Mouse (Mus musculus) testis, adult 2 months (tissue): Measurements from ENCODE around the gene Runx2. TPM values are rescaled to one million over a fixed set of nuclear protein-coding genes. Genes with fewer than 3 reads are reported as not detected.

Experiments
- H3K27ac ChIP-seq: fragments of 200-500 bp; 2 replicates; pipeline ENCODE4 v1.5.1; 2012; ENCODE audit warnings: low read depth, low read length; ENCODE audit not compliant: control insufficient read depth, insufficient read depth
- H3K27me3 ChIP-seq: fragments of 200-500 bp; 2 replicates; pipeline ENCODE4 v1.6.1; 2012; ENCODE audit warnings: mild to moderate bottlenecking, low read length, moderate library complexity; ENCODE audit not compliant: control insufficient read depth, insufficient read depth
- H3K36me3 ChIP-seq: fragments of 200-500 bp; 2 replicates; pipeline ENCODE4 v1.6.1; 2012; ENCODE audit warnings: mild to moderate bottlenecking, low read length; ENCODE audit not compliant: control insufficient read depth, insufficient read depth
- H3K4me1 ChIP-seq: fragments of 200-500 bp; 2 replicates; pipeline ENCODE4 v1.6.1; 2012; ENCODE audit warnings: low read length; ENCODE audit not compliant: control insufficient read depth, insufficient read depth
- H3K4me3 ChIP-seq: fragments of 200-500 bp; 2 replicates; pipeline ENCODE4 v1.5.1; 2012; ENCODE audit warnings: low read depth, mild to moderate bottlenecking, low read length, moderate library complexity, mixed read lengths; ENCODE audit not compliant: control insufficient read depth
- CTCF ChIP-seq: fragments of 200-500 bp; IDR thresholded peaks from 2 replicates; pipeline ENCODE4 v1.5.1; 2012; ENCODE audit warnings: low read depth, mild to moderate bottlenecking, inconsistent platforms, low read length, moderate library complexity; ENCODE audit not compliant: control insufficient read depth, insufficient read depth, insufficient replicate concordance
- POLR2A ChIP-seq: fragments of 200-500 bp; IDR thresholded peaks from 2 replicates; pipeline ENCODE4 v1.6.1; 2012; ENCODE audit warnings: low read depth, mild to moderate bottlenecking, inconsistent platforms, low read length, moderate library complexity; ENCODE audit not compliant: control insufficient read depth
- polyA plus RNA-seq: library from polyadenylated mRNA; depleted of rRNA; stranded (reverse); fragments of >200 nt; gene quantifications from 2 replicates; pipeline ENCODE4 v1.2.3, GENCODE M21; 2012

The Runx2 gene
- polyA plus RNA-seq, 1 experiment = 10.4 TPM

- Histone ChIP-seq H3K27ac (no peak overlapping the region), H3K4me3 (no peak overlapping the region), H3K27me3 (no peaks in the 10 kb centered on the region), H3K4me1 (no peaks in the 10 kb centered on the region), H3K36me3 (no peaks in the 10 kb centered on the region)
- TF ChIP-seq POLR2A (no peak), CTCF (no peak)
Observed at GRCm38 (mm10) chr17:44479918-44480317, 334.7 kb downstream of the Runx2 start.

- H3K4me3 ChIP-seq = no peak overlapping the region
- H3K27me3 ChIP-seq = no peaks in the 10 kb centered on the region
- TF ChIP-seq CTCF (no peak), POLR2A (no peak)
- no peak overlapping the region for H3K27ac ChIP-seq
- no peaks in the 10 kb centered on the region for H3K36me3 ChIP-seq
- H3K4me1 ChIP-seq = no peaks in the 10 kb centered on the region
Observed at GRCm38 (mm10) chr17:44479491-44479890, 335.1 kb downstream of the Runx2 start.

GRCm38 (mm10) chr17:44475910-44476309 lies 338.7 kb downstream of the Runx2 start:
- Histone ChIP-seq H3K27me3 (no peaks in the 10 kb centered on the region), H3K27ac (no peak overlapping the region), H3K36me3 (no peaks in the 10 kb centered on the region), H3K4me1 (no peaks in the 10 kb centered on the region; the same call in 1 of the 2 replicates), H3K4me3 (no peak overlapping the region)
- TF ChIP-seq POLR2A (no peak), CTCF (no peak)

- Histone ChIP-seq H3K4me1 (no peaks in the 10 kb centered on the region; the same call in 1 of the 2 replicates), H3K27ac (no peak overlapping the region), H3K27me3 (no peaks in the 10 kb centered on the region), H3K4me3 (no peak overlapping the region), H3K36me3 (no peaks in the 10 kb centered on the region)
- no peak for TF ChIP-seq POLR2A
- no peak for TF ChIP-seq CTCF
Observed at GRCm38 (mm10) chr17:44474280-44474679, 340.3 kb downstream of the Runx2 start.

GRCm38 (mm10) chr17:44472695-44473094 lies 341.9 kb downstream of the Runx2 start:
- no peaks in the 10 kb centered on the region for H3K36me3 ChIP-seq
- H3K27me3 ChIP-seq = no peaks in the 10 kb centered on the region
- no peak overlapping the region for H3K27ac ChIP-seq
- no peak overlapping the region; the same call in 1 of the 2 replicates for H3K4me3 ChIP-seq
- TF ChIP-seq CTCF = no peak
- TF ChIP-seq POLR2A = no peak
- H3K4me1 ChIP-seq = no peaks in the 10 kb centered on the region; the same call in 1 of the 2 replicates

- Histone ChIP-seq H3K36me3 (no peaks in the 10 kb centered on the region), H3K4me1 (no peaks in the 10 kb centered on the region), H3K27me3 (no peaks in the 10 kb centered on the region), H3K27ac (no peak overlapping the region), H3K4me3 (no peak overlapping the region)
- TF ChIP-seq POLR2A (no peak), CTCF (no peak)
Observed at GRCm38 (mm10) chr17:44463679-44464078, 350.9 kb downstream of the Runx2 start.

GRCm38 (mm10) chr17:44460156-44460555 lies 354.4 kb downstream of the Runx2 start:
- TF ChIP-seq CTCF (no peak), POLR2A (no peak)
- Histone ChIP-seq H3K27ac (no peak overlapping the region), H3K4me3 (no peak overlapping the region), H3K4me1 (no peaks in the 10 kb centered on the region), H3K36me3 (no peaks in the 10 kb centered on the region), H3K27me3 (no peaks in the 10 kb centered on the region)

GRCm38 (mm10) chr17:44459029-44459428 lies 355.6 kb downstream of the Runx2 start:
- no peak for TF ChIP-seq POLR2A
- no peak for TF ChIP-seq CTCF
- Histone ChIP-seq H3K36me3 (no peaks in the 10 kb centered on the region), H3K27ac (no peak overlapping the region), H3K4me3 (no peak overlapping the region), H3K4me1 (no peaks in the 10 kb centered on the region), H3K27me3 (no peaks in the 10 kb centered on the region)
